Mouse (Mus musculus) MEL (cell line): ENCODE measurements around the gene Krtap4-2. TPM values are rescaled to one million over a fixed set of nuclear protein-coding genes. Genes with fewer than 3 reads are reported as not detected.
"Not testable (repeated sequence)": the region's sequence is repeated elsewhere in the genome, so short reads cannot be mapped to it uniquely, and the experiment has no call there.

Experiments
- DNase-seq: peaks from one replicate; pipeline ENCODE4 v3.0.0; 2011; ENCODE audit warnings: low read depth, low spot score
- H3K27ac ChIP-seq: 2 replicates; pipeline ENCODE4 v1.5.1; 2012; ENCODE audit warnings: low read depth, mild to moderate bottlenecking, control low read depth, low read length, moderate library complexity; ENCODE audit not compliant: control insufficient read depth
- H3K27me3 ChIP-seq, 2 experiments: fragments of 150-350 bp in 1 of 2; sonication (generic) in 1 of 2; 2 replicates each; pipeline ENCODE4 v1.6.1; 2012; ENCODE audit warnings: low read length in 2 of 2, mild to moderate bottlenecking in 2 of 2, improper control_type of control experiment in 1 of 2, moderate library complexity in 1 of 2; ENCODE audit not compliant: insufficient read depth in 2 of 2, control insufficient read depth in 1 of 2
- H3K36me3 ChIP-seq, 2 experiments: 2 replicates each; pipeline ENCODE4 v1.6.1; 2012 to 2014; ENCODE audit warnings: low read length in 2 of 2, improper control_type of control experiment in 1 of 2, inconsistent platforms in 1 of 2, mild to moderate bottlenecking in 1 of 2; ENCODE audit not compliant: insufficient read depth in 2 of 2, control insufficient read depth in 1 of 2
- H3K4me1 ChIP-seq, 2 experiments: fragments of 150-350 bp in 1 of 2; sonication (generic) in 1 of 2; 2 replicates each; pipeline ENCODE4 v1.6.1; 2012; ENCODE audit warnings: low read length in 2 of 2, improper control_type of control experiment in 1 of 2, mild to moderate bottlenecking in 1 of 2; ENCODE audit not compliant: insufficient read depth in 2 of 2, control insufficient read depth in 1 of 2
- H3K4me3 ChIP-seq, 2 experiments: fragments of 150-350 bp in 1 of 2; sonication (generic) in 1 of 2; 2 replicates each; pipeline ENCODE4 v1.5.1; 2012; ENCODE audit warnings: low read depth in 2 of 2, low read length in 2 of 2, mild to moderate bottlenecking in 2 of 2, moderate library complexity in 2 of 2, control low read depth in 1 of 2, improper control_type of control experiment in 1 of 2; ENCODE audit not compliant: control insufficient read depth in 1 of 2, insufficient read depth in 1 of 2
- H3K79me2 ChIP-seq: 2 replicates; pipeline ENCODE4 v1.6.1; 2012; ENCODE audit warnings: mild to moderate bottlenecking, low read length, moderate library complexity; ENCODE audit not compliant: control insufficient read depth, poor library complexity, insufficient read depth
- H3K9ac ChIP-seq: 2 replicates; pipeline ENCODE4 v1.6.1; 2012; ENCODE audit warnings: low read depth, mild to moderate bottlenecking, control low read depth, low read length, moderate library complexity; ENCODE audit not compliant: control insufficient read depth, poor library complexity, severe bottlenecking
- H3K9me3 ChIP-seq: fragments of 150-350 bp; sonication (generic); replicated peaks from 2 replicates; pipeline ENCODE4 v1.6.1; 2012; ENCODE audit warnings: mild to moderate bottlenecking, low read length, improper control_type of control experiment, moderate library complexity; ENCODE audit not compliant: insufficient read depth
- CHD2 ChIP-seq: IDR thresholded peaks from 2 replicates; pipeline ENCODE4 v1.6.1; 2011; ENCODE audit warnings: low read length, improper control_type of control experiment
- ELF1 ChIP-seq: IDR thresholded peaks from 2 replicates; pipeline ENCODE4 v1.6.1; 2014; ENCODE audit warnings: low read depth, mild to moderate bottlenecking, inconsistent platforms, low read length, improper control_type of control experiment, moderate library complexity
- EP300 ChIP-seq, 2 experiments: IDR thresholded peaks; 2 replicates each; pipeline ENCODE4 v1.6.1; 2011; ENCODE audit warnings: improper control_type of control experiment in 2 of 2, low read length in 2 of 2, low read depth in 1 of 2, mild to moderate bottlenecking in 1 of 2
- GABPA ChIP-seq: IDR thresholded peaks from 2 replicates; pipeline ENCODE4 v1.6.1; 2012; ENCODE audit warnings: low read depth, mild to moderate bottlenecking, inconsistent platforms, low read length, improper control_type of control experiment, moderate library complexity
- GATA1 ChIP-seq: IDR thresholded peaks from 2 replicates; pipeline ENCODE4 v1.6.1; 2011; ENCODE audit warnings: low read depth, low read length, improper control_type of control experiment
- HCFC1 ChIP-seq: IDR thresholded peaks from 2 replicates; pipeline ENCODE4 v1.6.1; 2012; ENCODE audit warnings: low read depth, mild to moderate bottlenecking, inconsistent platforms, low read length, improper control_type of control experiment, moderate library complexity
- MAX ChIP-seq: IDR thresholded peaks from 2 replicates; pipeline ENCODE4 v1.6.1; 2011; ENCODE audit warnings: low read length, improper control_type of control experiment
- MAZ ChIP-seq: IDR thresholded peaks from 2 replicates; pipeline ENCODE4 v1.6.1; 2012; ENCODE audit warnings: low read depth, mild to moderate bottlenecking, inconsistent platforms, low read length, improper control_type of control experiment
- MEF2A ChIP-seq: IDR thresholded peaks from 2 replicates; pipeline ENCODE4 v1.6.1; 2014; ENCODE audit warnings: low read depth, mild to moderate bottlenecking, inconsistent platforms, low read length, improper control_type of control experiment; ENCODE audit not compliant: poor library complexity, insufficient replicate concordance, severe bottlenecking; ENCODE audit errors: extremely low read depth
- MYB ChIP-seq: IDR thresholded peaks from 2 replicates; pipeline ENCODE4 v1.6.1; 2011; ENCODE audit warnings: mild to moderate bottlenecking, low read depth, low read length, improper control_type of control experiment
- NELFE ChIP-seq: IDR thresholded peaks from 2 replicates; pipeline ENCODE4 v1.6.1; 2011; ENCODE audit warnings: low read depth, low read length, improper control_type of control experiment
- POLR2A ChIP-seq, 2 experiments: IDR thresholded peaks; 2 replicates each; pipeline ENCODE4 v1.6.1; 2011 to 2012; ENCODE audit warnings: low read length in 2 of 2, mild to moderate bottlenecking in 2 of 2, control low read depth in 1 of 2, improper control_type of control experiment in 1 of 2, low read depth in 1 of 2, moderate library complexity in 1 of 2; ENCODE audit not compliant: control insufficient read depth in 1 of 2, insufficient read depth in 1 of 2, poor library complexity in 1 of 2
- RCOR1 ChIP-seq: IDR thresholded peaks from 2 replicates; pipeline ENCODE4 v1.6.1; 2012; ENCODE audit warnings: low read depth, mild to moderate bottlenecking, inconsistent platforms, low read length, improper control_type of control experiment
- SIN3A ChIP-seq: IDR thresholded peaks from 2 replicates; pipeline ENCODE4 v1.6.1; 2012; ENCODE audit warnings: low read length, improper control_type of control experiment, inconsistent platforms
- SMC3 ChIP-seq: IDR thresholded peaks from 2 replicates; pipeline ENCODE4 v1.6.1; 2011; ENCODE audit warnings: low read depth, low read length, improper control_type of control experiment
- TBP ChIP-seq: IDR thresholded peaks from 2 replicates; pipeline ENCODE4 v1.8.0; 2011; ENCODE audit warnings: low read depth, low read length, improper control_type of control experiment
- TCF12 ChIP-seq: IDR thresholded peaks from 2 replicates; pipeline ENCODE4 v1.6.1; 2014; ENCODE audit warnings: low read depth, mild to moderate bottlenecking, inconsistent platforms, low read length, improper control_type of control experiment, moderate library complexity
- USF2 ChIP-seq, 2 experiments: IDR thresholded peaks; 2 replicates each; pipeline ENCODE4 v1.6.1; 2011 to 2012; ENCODE audit warnings: improper control_type of control experiment in 2 of 2, low read length in 2 of 2, borderline replicate concordance in 1 of 2, inconsistent platforms in 1 of 2, low read depth in 1 of 2, mild to moderate bottlenecking in 1 of 2; ENCODE audit not compliant: insufficient read depth in 1 of 2
- ZC3H11A ChIP-seq: IDR thresholded peaks from 2 replicates; pipeline ENCODE4 v1.6.1; 2012; ENCODE audit warnings: low read depth, mild to moderate bottlenecking, inconsistent platforms, low read length, improper control_type of control experiment
- ZKSCAN1 ChIP-seq: IDR thresholded peaks from 2 replicates; pipeline ENCODE4 v1.6.1; 2012; ENCODE audit warnings: low read depth, mild to moderate bottlenecking, inconsistent platforms, low read length, improper control_type of control experiment, moderate library complexity
- polyA plus RNA-seq, 2 experiments: library from polyadenylated mRNA; stranded (reverse) in 1 of 2; unstranded in 1 of 2; fragments of >175 nt in 1 of 2; fragments of >200 nt in 1 of 2; gene quantifications; 2 replicates each; pipeline versions ENCODE4 v1.2.1 to v1.2.4; 2012; ENCODE audit warnings: low replicate concordance in 2 of 2, low read depth in 1 of 2; ENCODE audit not compliant: insufficient read length in 2 of 2, insufficient read depth in 1 of 2, missing spikeins in 1 of 2
- total RNA-seq: library from RNA; depleted of rRNA; stranded (reverse); fragments of 300-350 nt; gene quantifications from 2 replicates; pipeline ENCODE4 v1.2.3, GENCODE M21; 2012

Gene Krtap4-2
- total and polyA plus RNA-seq, 3 experiments: not detected

- Histone ChIP-seq H3K4me3 (no peak overlapping the region), H3K9me3 (no peaks in the 10 kb centered on the region), H3K9ac (no peak overlapping the region), H3K79me2 (no peaks in the 10 kb centered on the region), H3K27ac (no peak overlapping the region), H3K36me3 (no peaks in the 10 kb centered on the region), H3K27me3 (no peaks in the 10 kb centered on the region), H3K4me1 (no peaks in the 10 kb centered on the region)
- TF ChIP-seq MAZ (no peak), EP300 (IDR thresholded peaks at IDR 0.05; ENCODE audit: low read depth in 1 of 2, low read length in 2 of 2) (no peak), ZC3H11A (no peak), POLR2A (IDR thresholded peaks at IDR 0.05; ENCODE audit: control insufficient read depth in 1 of 2, insufficient read depth in 1 of 2, low read depth in 1 of 2, low read length in 2 of 2, poor library complexity in 1 of 2) (no peak), RCOR1 (no peak), CHD2 (no peak), MEF2A (no peak), ELF1 (no peak), MYB (no peak), SIN3A (no peak), GABPA (no peak), GATA1 (no peak), ZKSCAN1 (no peak), MAX (no peak), TBP (no peak), NELFE (no peak), SMC3 (no peak), HCFC1 (no peak), USF2 (IDR thresholded peaks at IDR 0.05; ENCODE audit: borderline replicate concordance in 1 of 2, insufficient read depth in 1 of 2, low read depth in 1 of 2, low read length in 2 of 2) (no peak), TCF12 (no peak)
- DNase-seq: no peak
Measured at GRCm38 (mm10) chr11:99659256-99659655, 24.4 kb upstream of the Krtap4-2 start.

- not testable (repeated sequence) for H3K27ac ChIP-seq, H3K79me2 ChIP-seq, DNase-seq, H3K36me3 ChIP-seq, H3K4me3 ChIP-seq, H3K9me3 ChIP-seq, H3K27me3 ChIP-seq, H3K9ac ChIP-seq, H3K4me1 ChIP-seq
Measured at GRCm38 (mm10) chr11:99658467-99659010, 23.7 kb upstream of the Krtap4-2 start, which contains the start of gene Gm11563. Gene Gm11563 (minus strand): TSS chr11:99658960.
